Mouse (Mus musculus) limb, embryonic 14.5 days (tissue): Measurements from ENCODE around the gene Sbno2. TPM values are rescaled to one million over a fixed set of nuclear protein-coding genes. Genes with fewer than 3 reads are reported as not detected.

Experiments used
- ATAC-seq: fragments of 200-750 bp; cut with Nextera tagmentation; 2 replicates; pipeline ENCODE4 v1.8.0; 2017; ENCODE audit warnings: low read depth, moderate number of reproducible peaks, moderate TSS enrichment; ENCODE audit not compliant: low FRiP score
- DNase-seq: peaks from one replicate; pipeline ENCODE4 v3.0.0-alpha.2; 2015; ENCODE audit warnings: low spot score
- H3K27ac ChIP-seq: fragments of 300-500 bp; sonication (generic); replicated peaks from 2 replicates; pipeline ENCODE4 v1.5.1; 2014; ENCODE audit warnings: low read depth, mild to moderate bottlenecking, low read length, moderate library complexity, mixed read lengths
- H3K27me3 ChIP-seq: fragments of 300-500 bp; sonication (generic); 2 replicates; pipeline ENCODE4 v1.6.1; 2014; ENCODE audit warnings: low read length, mixed read lengths; ENCODE audit not compliant: control insufficient read depth, insufficient read depth
- H3K36me3 ChIP-seq: fragments of 300-500 bp; sonication (generic); 2 replicates; pipeline ENCODE4 v1.6.1; 2014; ENCODE audit warnings: mild to moderate bottlenecking, low read length, moderate library complexity, mixed read lengths; ENCODE audit not compliant: control insufficient read depth, insufficient read depth
- H3K4me1 ChIP-seq: fragments of 300-500 bp; sonication (generic); 2 replicates; pipeline ENCODE4 v1.6.1; 2014; ENCODE audit warnings: antibody characterized with exemption, low read length, mixed read lengths; ENCODE audit not compliant: control insufficient read depth, insufficient read depth
- H3K4me2 ChIP-seq: fragments of 300-500 bp; sonication (generic); replicated peaks from 2 replicates; pipeline ENCODE4 v1.6.1; 2014; ENCODE audit warnings: low read depth, mild to moderate bottlenecking, low read length, moderate library complexity; ENCODE audit not compliant: severe bottlenecking
- H3K4me3 ChIP-seq: fragments of 300-500 bp; sonication (generic); replicated peaks from 2 replicates; pipeline ENCODE4 v1.5.1; 2014; ENCODE audit warnings: low read length
- H3K9ac ChIP-seq: fragments of 300-500 bp; sonication (generic); 2 replicates; pipeline ENCODE4 v1.6.1; 2014; ENCODE audit warnings: mild to moderate bottlenecking, low read depth, low read length, moderate library complexity; ENCODE audit not compliant: severe bottlenecking
- H3K9me3 ChIP-seq: fragments of 300-500 bp; sonication (generic); 2 replicates; pipeline ENCODE4 v1.6.1; 2016; ENCODE audit warnings: low read length; ENCODE audit not compliant: control insufficient read depth
- POLR2A ChIP-seq: fragments of 200-500 bp; IDR thresholded peaks from 2 replicates; pipeline ENCODE4 v1.8.0; 2012; ENCODE audit warnings: inconsistent platforms, mild to moderate bottlenecking, moderate library complexity, borderline replicate concordance; ENCODE audit not compliant: insufficient read depth, insufficient read length; ENCODE audit errors: extremely low read depth
- WGBS: fragments of 180-500 bp; shearing (Covaris S2); extraction: QIAGEN DNeasy Blood & Tissue Kit; methylation state at CpG from one replicate; pipeline ENCODE4 v1.1.7; 2014; 5-methylcytosine and 5-hydroxymethylcytosine counted together
- polyA plus RNA-seq, 2 experiments: library from polyadenylated mRNA; depleted of rRNA in 1 of 2; stranded (reverse) in 1 of 2; unstranded in 1 of 2; fragments of >200 nt; fragmentation: Nextera tagmentation in 1 of 2; extraction: Ambion mirVana in 1 of 2; gene quantifications; 2 replicates each; pipeline versions ENCODE4 v1.2.1 to v1.2.3; 2012 to 2014

The Sbno2 gene
- polyA plus RNA-seq, 2 experiments = 16.8 to 24.9 TPM

- Histone ChIP-seq H3K9me3 (no peaks in the 10 kb centered on the region), H3K4me1 (no peaks in the 10 kb centered on the region), H3K27ac (no peak overlapping the region), H3K4me3 (no peak overlapping the region), H3K9ac (no peak overlapping the region), H3K36me3 (peaks cover 63% of the 10 kb centered on the region), H3K4me2 (no peak overlapping the region), H3K27me3 (no peaks in the 10 kb centered on the region)
- ATAC-seq (no peak), DNase-seq (no peak)
- 73% methylated on average over 23 of the region's 23 CpGs for WGBS
- TF ChIP-seq POLR2A = no peak
Measured at GRCm38 (mm10) chr10:80063877-80064650, 41.3 kb downstream of the Sbno2 start.

- DNase-seq (no peak), ATAC-seq (no peak)
- Histone ChIP-seq H3K4me1 (no peaks in the 10 kb centered on the region), H3K9ac (no peak overlapping the region), H3K27me3 (no peaks in the 10 kb centered on the region), H3K27ac (no peak overlapping the region), H3K36me3 (peaks cover 69% of the 10 kb centered on the region), H3K4me3 (no peak overlapping the region), H3K9me3 (no peaks in the 10 kb centered on the region), H3K4me2 (no peak overlapping the region)
- TF ChIP-seq POLR2A = no peak
- 88% methylated on average over 5 of the region's 5 CpGs for WGBS
Measured at GRCm38 (mm10) chr10:80063104-80063503, 42.3 kb downstream of the Sbno2 start.

- Histone ChIP-seq H3K9ac (no peak overlapping the region), H3K36me3 (peaks cover 73% of the 10 kb centered on the region)
Measured at GRCm38 (mm10) chr10:80057683-80058326, 47.6 kb downstream of the Sbno2 start.

GRCm38 (mm10) chr10:80056976-80057682 lies 48.2 kb downstream of the Sbno2 start:
- no peak for TF ChIP-seq POLR2A
- H3K27ac ChIP-seq = no peak overlapping the region
- peaks cover 68% of the 10 kb centered on the region for H3K36me3 ChIP-seq
- H3K4me2 ChIP-seq = no peak overlapping the region
- H3K9ac ChIP-seq = no peak overlapping the region
- H3K9me3 ChIP-seq = no peaks in the 10 kb centered on the region
- ATAC-seq (no peak), DNase-seq (no peak)
- WGBS = 92% methylated on average over 27 of the region's 27 CpGs
- H3K27me3 ChIP-seq = no peaks in the 10 kb centered on the region
- H3K4me3 ChIP-seq = no peak overlapping the region
- peaks cover 13% of the 10 kb centered on the region for H3K4me1 ChIP-seq

More at GRCm38 (mm10) chr10:80057683-80058326, 47.6 kb downstream of the Sbno2 start:
- Histone ChIP-seq H3K27me3 (no peaks in the 10 kb centered on the region), H3K4me1 (peaks cover 12% of the 10 kb centered on the region), H3K4me2 (no peak overlapping the region), H3K27ac (no peak overlapping the region), H3K9me3 (no peaks in the 10 kb centered on the region), H3K4me3 (no peak overlapping the region)
- ATAC-seq = no peak
- 75% methylated on average over 30 of the region's 30 CpGs for WGBS
- no peak for DNase-seq
- TF ChIP-seq POLR2A = no peak

GRCm38 (mm10) chr10:80056506-80056905 lies 48.9 kb downstream of the Sbno2 start:
- no peak overlapping the region for H3K9ac ChIP-seq
- 88% methylated on average over 4 of the region's 4 CpGs for WGBS
- H3K4me1 ChIP-seq = peaks cover 13% of the 10 kb centered on the region
- H3K9me3 ChIP-seq = no peaks in the 10 kb centered on the region
- H3K27ac ChIP-seq = no peak overlapping the region
- no peak overlapping the region for H3K4me3 ChIP-seq
- no peaks in the 10 kb centered on the region for H3K27me3 ChIP-seq
- H3K4me2 ChIP-seq = no peak overlapping the region
- ATAC-seq = no peak
- peaks cover 62% of the 10 kb centered on the region for H3K36me3 ChIP-seq
- no peak for TF ChIP-seq POLR2A
- DNase-seq = no peak
